ENCODE assay signal across 8 mouse cellular contexts in genomic region chr19:5638416-5639005, GRCm38 (mm10). TPM values are rescaled to one million over a fixed set of nuclear protein-coding genes. Genes with fewer than 3 reads are reported as not detected.
DNase-seq lines count a peak whose midpoint lies in the region; ATAC-seq and TF ChIP-seq lines count a peak whose summit lies in the region.

No protein-coding gene starts in this region.

- H3K36me3 ChIP-seq in heart, embryonic 14.5 days (ENCODE audit: control insufficient read depth, insufficient read depth, low read length): peaks cover 51% of the 10 kb centered on the region
- H3K36me3 ChIP-seq in MEL (ENCODE audit: control insufficient read depth in 1 of 2, insufficient read depth in 2 of 2, low read length in 2 of 2): peaks cover 7 to 12% of the 10 kb centered on the region in 2 experiments
- H3K36me3 ChIP-seq in hindbrain, embryonic 11.5 days (ENCODE audit: control insufficient read depth, insufficient read depth, low read length): peaks cover 5% of the 10 kb centered on the region; the same call in 1 of the 2 replicates
- peaks cover 19% of the 10 kb centered on the region for H3K36me3 ChIP-seq in midbrain, embryonic 11.5 days (ENCODE audit: control insufficient read depth, insufficient read depth, low read length)

- ATAC-seq in heart, embryonic 14.5 days (ENCODE audit: insufficient number of reproducible peaks, insufficient read depth, low FRiP score, low read depth): no peak
- no peak for ATAC-seq in hindbrain, embryonic 11.5 days (ENCODE audit: low FRiP score)
- no peak for ATAC-seq in midbrain, embryonic 11.5 days (ENCODE audit: low FRiP score)

- TF ChIP-seq CTCF in MEL (IDR thresholded peaks at IDR 0.05 in 2 of 3, conservative IDR thresholded peaks at IDR 0.05 in 1 of 3; ENCODE audit: control insufficient read depth in 1 of 3, insufficient read depth in 1 of 3, low read depth in 2 of 3, low read length in 3 of 3, poor library complexity in 1 of 3, severe bottlenecking in 1 of 3): no peak

- H3K9me3 ChIP-seq in heart, embryonic 14.5 days (ENCODE audit: control insufficient read depth, low read length): no peaks in the 10 kb centered on the region
- no peaks in the 10 kb centered on the region for H3K9me3 ChIP-seq in MEL (replicated peaks; ENCODE audit: insufficient read depth, low read length)
- no peaks in the 10 kb centered on the region for H3K9me3 ChIP-seq in hindbrain, embryonic 11.5 days (ENCODE audit: control insufficient read depth, low read length)
- no peaks in the 10 kb centered on the region for H3K9me3 ChIP-seq in midbrain, embryonic 11.5 days (ENCODE audit: control insufficient read depth, low read length)

- no peak for TF ChIP-seq EP300 in MEL (IDR thresholded peaks at IDR 0.05; ENCODE audit: low read depth in 1 of 2, low read length in 2 of 2)

- no peak for TF ChIP-seq RAD21 in MEL (IDR thresholded peaks at IDR 0.05; ENCODE audit: low read depth, low read length)

- DNase-seq in heart, adult 18-20 months: no peak
- no peak for DNase-seq in MEL (ENCODE audit: low read depth, low spot score)
- no peak for DNase-seq in hindbrain, embryonic 11.5 days (ENCODE audit: low spot score)
- no peak for DNase-seq in midbrain, embryonic 11.5 days (ENCODE audit: low spot score, missing footprints)
- DNase-seq in frontal cortex, postnatal 10 days (ENCODE audit: low spot score in 2 of 2): no peak
- no peak for DNase-seq in thymus, postnatal 14 days
- DNase-seq in layer of hippocampus, adult 9-11 months: no peak

- 89% methylated on average over 18 of the region's 18 CpGs for WGBS in heart, embryonic 14.5 days
- 94% methylated on average over 18 of the region's 18 CpGs for WGBS in hindbrain, embryonic 11.5 days
- 91% methylated on average over 18 of the region's 18 CpGs for WGBS in midbrain, embryonic 11.5 days

- no peaks in the 10 kb centered on the region for H3K27me3 ChIP-seq in heart, embryonic 14.5 days (ENCODE audit: control insufficient read depth, insufficient read depth, low read length)
- no peaks in the 10 kb centered on the region for H3K27me3 ChIP-seq in MEL (ENCODE audit: control insufficient read depth in 1 of 2, insufficient read depth in 2 of 2, low read length in 2 of 2)
- no peaks in the 10 kb centered on the region for H3K27me3 ChIP-seq in hindbrain, embryonic 11.5 days (ENCODE audit: control insufficient read depth, insufficient read depth, low read length)
- no peaks in the 10 kb centered on the region for H3K27me3 ChIP-seq in midbrain, embryonic 11.5 days (ENCODE audit: control insufficient read depth, insufficient read depth, low read length)

- peak overlapping the region; percentile 94 for H3K9ac ChIP-seq in heart, embryonic 14.5 days (ENCODE audit: low read length)
- peak overlapping the region; percentile 97 for H3K9ac ChIP-seq in MEL (ENCODE audit: control insufficient read depth, low read depth, low read length, poor library complexity, severe bottlenecking)
- peak overlapping the region; percentile 94; the same call in 1 of the 2 replicates for H3K9ac ChIP-seq in hindbrain, embryonic 11.5 days (ENCODE audit: low read depth, low read length)
- peak overlapping the region; percentile 87 for H3K9ac ChIP-seq in midbrain, embryonic 11.5 days (ENCODE audit: low read length)

- TF ChIP-seq POLR2A in MEL (IDR thresholded peaks at IDR 0.05; ENCODE audit: control insufficient read depth in 1 of 2, insufficient read depth in 1 of 2, low read depth in 1 of 2, low read length in 2 of 2, poor library complexity in 1 of 2): no peak

- peak overlapping the region in 1 of 2 experiments; percentile 95; a peak in 1 of 4 replicates for H3K27ac ChIP-seq in heart, embryonic 14.5 days (replicated peaks in 1 of 2; ENCODE audit: control insufficient read depth in 1 of 2, insufficient read depth in 1 of 2, low read depth in 2 of 2, low read length in 2 of 2)
- peak overlapping the region; percentile 21; the same call in 1 of the 2 replicates for H3K27ac ChIP-seq in MEL (ENCODE audit: control insufficient read depth, low read depth, low read length)
- no peak overlapping the region for H3K27ac ChIP-seq in hindbrain, embryonic 11.5 days (ENCODE audit: low read depth, low read length)
- H3K27ac ChIP-seq in midbrain, embryonic 11.5 days (ENCODE audit: low read depth, low read length): no peak overlapping the region

- H3K4me2 ChIP-seq in heart, embryonic 14.5 days (ENCODE audit: low read length): peak overlapping the region; percentile 89
- peak overlapping the region; percentile 98 for H3K4me2 ChIP-seq in hindbrain, embryonic 11.5 days (replicated peaks; ENCODE audit: low read depth, low read length)
- peak overlapping the region; percentile 86 for H3K4me2 ChIP-seq in midbrain, embryonic 11.5 days

- H3K79me2 ChIP-seq in MEL (ENCODE audit: control insufficient read depth, insufficient read depth, low read length, poor library complexity): peaks cover 16% of the 10 kb centered on the region

- H3K4me1 ChIP-seq in heart, embryonic 14.5 days (ENCODE audit: control insufficient read depth in 2 of 2, insufficient read depth in 2 of 2, low read length in 2 of 2): peaks cover 18 to 36% of the 10 kb centered on the region in 2 experiments
- peaks cover 0 to 18% of the 10 kb centered on the region in 2 experiments; a peak in 3 of 4 replicates for H3K4me1 ChIP-seq in MEL (ENCODE audit: control insufficient read depth in 1 of 2, insufficient read depth in 2 of 2, low read length in 2 of 2)
- peaks cover 3% of the 10 kb centered on the region; the same call in 1 of the 2 replicates for H3K4me1 ChIP-seq in hindbrain, embryonic 11.5 days (replicated peaks; ENCODE audit: control insufficient read depth, insufficient read depth, low read length)
- H3K4me1 ChIP-seq in midbrain, embryonic 11.5 days (ENCODE audit: control insufficient read depth, insufficient read depth, low read length): peaks cover 14% of the 10 kb centered on the region

- peak overlapping the region; percentile 69 to 86 for H3K4me3 ChIP-seq in heart, embryonic 14.5 days (ENCODE audit: control insufficient read depth in 1 of 2, insufficient read depth in 1 of 2, low read depth in 1 of 2, low read length in 2 of 2)
- H3K4me3 ChIP-seq in MEL (ENCODE audit: control insufficient read depth in 1 of 2, insufficient read depth in 1 of 2, low read depth in 2 of 2, low read length in 2 of 2): peak overlapping the region; percentile 94 to 97
- H3K4me3 ChIP-seq in hindbrain, embryonic 11.5 days (ENCODE audit: low read depth, low read length): peak overlapping the region; percentile 80
- H3K4me3 ChIP-seq in midbrain, embryonic 11.5 days (ENCODE audit: low read depth, low read length): peak overlapping the region; percentile 80

TF ChIP-seq in MEL, 35 proteins besides CTCF, POLR2A, EP300 and RAD21 (continues in another document):
- TF ChIP-seq ELF1 (IDR thresholded peaks at IDR 0.05; ENCODE audit: low read depth, low read length) (no peak), RCOR1 (IDR thresholded peaks at IDR 0.05; ENCODE audit: low read depth, low read length) (no peak), TAL1 (IDR thresholded peaks at IDR 0.05; ENCODE audit: low read length) (no peak), ZC3H11A (IDR thresholded peaks at IDR 0.05; ENCODE audit: low read depth, low read length) (no peak)

RNA-seq across cellular contexts. Expression of gene Rela, which starts 1.2 kb away (rescaled TPM):
- 35.1 and 36.9 TPM in 2 replicates for polyA plus RNA-seq in heart, embryonic 14.5 days (2014; fragmentation: Nextera tagmentation; extraction: Ambion mirVana)
- 10 to 100 TPM; 25.4 to 30.2 TPM for total RNA-seq in heart, adult 18-20 months (2021)
- total RNA-seq in MEL (2012; rRNA removed): 16.4 and 19.0 TPM in 2 replicates
- 10 to 100 TPM in 1 of 2 experiments, not detected in 1; 61.7 TPM for polyA plus RNA-seq in MEL (2012; ENCODE audit: insufficient read depth in 1 of 2, insufficient read length in 2 of 2, low read depth in 1 of 2, low replicate concordance in 2 of 2, missing spikeins in 1 of 2)
- polyA plus RNA-seq in hindbrain, embryonic 11.5 days (2014; fragmentation: Nextera tagmentation; extraction: Ambion mirVana): 27.2 and 29.6 TPM in 2 replicates
- 24.6 and 29.9 TPM in 2 replicates for polyA plus RNA-seq in midbrain, embryonic 11.5 days (2014; fragmentation: Nextera tagmentation; extraction: Ambion mirVana)

RNA-seq across cellular contexts. Expression of gene Sipa1, which starts 25.0 kb away (rescaled TPM):
- polyA plus RNA-seq in heart, embryonic 14.5 days (2014; fragmentation: Nextera tagmentation; extraction: Ambion mirVana): 16.7 and 17.2 TPM in 2 replicates
- 10 to 100 TPM; 20.3 to 24.1 TPM for total RNA-seq in heart, adult 18-20 months (2021)
- total RNA-seq in MEL (2012; rRNA removed): 6.2 and 7.6 TPM in 2 replicates
- 10 to 100 TPM in 1 of 2 experiments, not detected in 1; 15.5 TPM for polyA plus RNA-seq in MEL (2012; ENCODE audit: insufficient read depth in 1 of 2, insufficient read length in 2 of 2, low read depth in 1 of 2, low replicate concordance in 2 of 2, missing spikeins in 1 of 2)
- polyA plus RNA-seq in hindbrain, embryonic 11.5 days (2014; fragmentation: Nextera tagmentation; extraction: Ambion mirVana): 7.8 and 8.2 TPM in 2 replicates
- 8.8 and 10.9 TPM in 2 replicates for polyA plus RNA-seq in midbrain, embryonic 11.5 days (2014; fragmentation: Nextera tagmentation; extraction: Ambion mirVana)

RNA-seq across cellular contexts. Expression of gene Kat5, which starts 28.5 kb away (rescaled TPM):
- 19.7 and 20.0 TPM in 2 replicates for polyA plus RNA-seq in heart, embryonic 14.5 days (2014; fragmentation: Nextera tagmentation; extraction: Ambion mirVana)
- 10 to 100 TPM; 20.5 to 31.3 TPM for total RNA-seq in heart, adult 18-20 months (2021)
- total RNA-seq in MEL (2012; rRNA removed): 51.0 and 54.5 TPM in 2 replicates
- polyA plus RNA-seq in MEL (2012; ENCODE audit: insufficient read depth in 1 of 2, insufficient read length in 2 of 2, low read depth in 1 of 2, low replicate concordance in 2 of 2, missing spikeins in 1 of 2): 10 to 100 TPM in 1 of 2 experiments, not detected in 1; 67.6 TPM
- 36.9 and 39.3 TPM in 2 replicates for polyA plus RNA-seq in hindbrain, embryonic 11.5 days (2014; fragmentation: Nextera tagmentation; extraction: Ambion mirVana)
- polyA plus RNA-seq in midbrain, embryonic 11.5 days (2014; fragmentation: Nextera tagmentation; extraction: Ambion mirVana): 36.9 and 40.0 TPM in 2 replicates

RNA-seq across cellular contexts. Expression of gene Rnaseh2c, which starts 36.8 kb away (rescaled TPM):
- 68.8 and 78.5 TPM in 2 replicates for polyA plus RNA-seq in heart, embryonic 14.5 days (2014; fragmentation: Nextera tagmentation; extraction: Ambion mirVana)
- 10 to 100 TPM; 56.5 to 59.3 TPM for total RNA-seq in heart, adult 18-20 months (2021)
- 109 and 124 TPM in 2 replicates for total RNA-seq in MEL (2012; rRNA removed)
- polyA plus RNA-seq in MEL (2012; ENCODE audit: insufficient read depth in 1 of 2, insufficient read length in 2 of 2, low read depth in 1 of 2, low replicate concordance in 2 of 2, missing spikeins in 1 of 2): 100 to 1,000 TPM in 1 of 2 experiments, not detected in 1; 165 TPM
- 143 and 148 TPM in 2 replicates for polyA plus RNA-seq in hindbrain, embryonic 11.5 days (2014; fragmentation: Nextera tagmentation; extraction: Ambion mirVana)
- polyA plus RNA-seq in midbrain, embryonic 11.5 days (2014; fragmentation: Nextera tagmentation; extraction: Ambion mirVana): 157 and 173 TPM in 2 replicates

RNA-seq across cellular contexts. Expression of gene Map3k11, which starts 50.0 kb away (rescaled TPM):
- polyA plus RNA-seq in heart, embryonic 14.5 days (2014; fragmentation: Nextera tagmentation; extraction: Ambion mirVana): 16.7 and 22.4 TPM in 2 replicates
- 10 to 100 TPM; 21.5 to 25.2 TPM for total RNA-seq in heart, adult 18-20 months (2021)
- total RNA-seq in MEL (2012; rRNA removed): 17.9 and 22.5 TPM in 2 replicates
- 10 to 100 TPM in 1 of 2 experiments, not detected in 1; 38.3 TPM for polyA plus RNA-seq in MEL (2012; ENCODE audit: insufficient read depth in 1 of 2, insufficient read length in 2 of 2, low read depth in 1 of 2, low replicate concordance in 2 of 2, missing spikeins in 1 of 2)
- polyA plus RNA-seq in hindbrain, embryonic 11.5 days (2014; fragmentation: Nextera tagmentation; extraction: Ambion mirVana): 13.4 and 14.7 TPM in 2 replicates
- polyA plus RNA-seq in midbrain, embryonic 11.5 days (2014; fragmentation: Nextera tagmentation; extraction: Ambion mirVana): 14.0 and 17.3 TPM in 2 replicates
